Mouse (Mus musculus) liver, postnatal 0 days (tissue): ENCODE measurements around the gene Chchd10.

ENCODE experiments used
- CTCF ChIP-seq: sonication (generic); IDR thresholded peaks from 2 replicates; pipeline ENCODE4 v1.5.1; 2016; ENCODE audit warnings: antibody characterized with exemption, low read depth
- EP300 ChIP-seq: IDR thresholded peaks from 2 replicates; pipeline ENCODE4 v1.6.1; 2016; ENCODE audit warnings: antibody characterized with exemption, low read depth, mild to moderate bottlenecking

DNA sequence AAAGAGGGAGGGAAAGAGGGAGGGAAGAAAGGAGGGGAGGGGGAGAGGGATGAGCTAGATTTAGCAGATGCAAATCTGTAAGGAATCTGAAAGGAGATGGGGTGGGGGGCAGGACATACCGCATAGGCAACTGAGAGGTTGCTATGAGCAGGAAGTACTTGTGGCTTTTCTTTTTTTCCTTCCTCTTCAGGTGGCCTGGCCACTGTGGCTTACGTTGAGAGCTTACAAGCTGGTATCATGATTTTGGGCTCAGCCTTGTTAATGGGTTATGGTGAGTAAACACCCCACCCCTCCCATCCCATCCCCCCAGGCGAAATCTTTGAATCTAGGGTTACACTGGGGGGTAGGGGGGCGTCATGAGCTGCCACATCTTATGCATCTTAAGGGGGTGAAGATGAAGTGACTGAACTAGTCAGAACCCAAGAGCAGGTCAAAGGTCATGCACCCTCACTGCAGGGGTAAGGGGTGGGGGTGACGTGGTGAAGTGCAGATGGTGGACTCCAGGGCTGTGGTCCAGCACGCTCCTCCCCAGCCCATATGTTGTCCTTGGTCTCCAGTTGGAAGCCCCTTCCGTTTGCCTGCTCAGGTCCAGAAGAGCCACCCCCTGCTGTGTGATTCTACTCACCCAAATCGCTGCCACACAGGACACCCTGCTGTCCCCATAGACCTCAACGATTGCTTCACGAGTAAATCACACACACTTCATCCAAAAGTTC lies 45.3 kb downstream of the Chchd10 start:
- TF ChIP-seq CTCF (no peak), EP300 (no peak)
